Comparison of ENCODE assay signal across 9 mouse cellular contexts in the genomic region with DNA sequence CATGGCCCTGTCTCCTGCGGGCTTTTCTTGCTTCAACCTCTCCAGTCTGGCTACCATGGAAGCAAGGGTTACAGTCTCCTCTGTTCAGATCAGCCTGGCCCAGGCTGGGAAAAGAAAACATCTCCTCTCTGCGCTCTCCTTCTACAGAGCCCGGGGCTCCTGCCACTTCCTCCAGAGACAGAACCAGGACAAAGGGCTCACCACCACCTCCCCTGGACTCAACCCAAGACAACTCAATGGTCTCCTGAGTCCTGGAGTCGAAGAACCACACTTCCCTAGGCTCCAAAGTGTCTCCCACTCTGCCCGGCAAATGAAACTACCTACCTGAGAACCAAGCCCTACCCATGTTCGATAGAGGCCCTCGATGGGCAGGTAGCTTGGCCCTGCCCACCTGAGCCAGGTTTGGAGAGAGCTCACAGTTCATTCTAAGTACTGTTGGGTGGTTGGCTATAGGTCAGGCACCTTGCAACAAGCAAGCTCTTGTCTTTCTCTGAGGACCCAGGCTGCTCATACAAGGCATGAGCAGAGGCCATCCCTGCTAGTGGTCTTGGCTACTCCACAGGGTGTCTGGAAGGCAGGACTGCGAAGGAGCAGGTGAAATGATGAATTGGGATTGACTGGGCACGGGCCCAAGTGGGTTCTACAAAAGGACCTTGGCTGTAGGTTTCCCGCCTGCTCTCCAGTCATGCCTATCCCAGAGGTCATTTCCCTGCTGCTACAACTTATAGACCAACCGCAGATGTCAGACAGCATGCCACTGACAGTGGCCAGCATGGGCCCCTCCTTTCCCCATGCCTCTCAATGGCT. TPM values are rescaled to one million over a fixed set of nuclear protein-coding genes. Genes with fewer than 3 reads are reported as not detected.
DNase-seq lines count a peak whose midpoint lies in the region; ATAC-seq and TF ChIP-seq lines count a peak whose summit lies in the region.
"Had no signal": no experiment of that assay in that cellular context is flagged by ENCODE, and none has a peak within 500 bp of the region (broad histone marks: within the 10 kb centered on the region; RNA-seq: fewer than 3 reads in every experiment).

No protein-coding gene starts in this region.

- H3K4me1 ChIP-seq in embryonic facial prominence, embryonic 13.5 days, result peaks cover 69% of the 10 kb centered on the region
- peaks cover 66% of the 10 kb centered on the region for H3K4me1 ChIP-seq in hindbrain, embryonic 15.5 days (replicated peaks)

- H3K27me3 ChIP-seq in embryonic facial prominence, embryonic 13.5 days, result peaks cover 10% of the 10 kb centered on the region
- peaks cover 4% of the 10 kb centered on the region; the same call in 1 of the 2 replicates for H3K27me3 ChIP-seq in hindbrain, embryonic 15.5 days
- no peaks in the 10 kb centered on the region for H3K27me3 ChIP-seq in myocyte (ENCODE audit: control insufficient read depth, insufficient read depth, insufficient read length)

- no peak for TF ChIP-seq POLR2A in myocyte (IDR thresholded peaks at IDR 0.05; ENCODE audit: insufficient read length, low read depth)

- no peak for ATAC-seq in embryonic facial prominence, embryonic 13.5 days (ENCODE audit: insufficient number of reproducible peaks, insufficient read depth, low FRiP score, low TSS enrichment, low read depth)
- ATAC-seq in hindbrain, embryonic 15.5 days (ENCODE audit: low FRiP score, low read depth), result no peak; the same call in 1 of the 2 replicates
- no peak for ATAC-seq in megakaryocyte-erythroid progenitor cell, adult 5-6 weeks (replicated peaks; ENCODE audit: low FRiP score, low TSS enrichment, poor library complexity, severe bottlenecking)

- peaks cover 21% of the 10 kb centered on the region for H3K36me3 ChIP-seq in embryonic facial prominence, embryonic 13.5 days
- H3K36me3 ChIP-seq in hindbrain, embryonic 15.5 days, result no peaks in the 10 kb centered on the region
- H3K36me3 ChIP-seq in myocyte (ENCODE audit: control insufficient read depth, insufficient read depth), result peaks cover 5% of the 10 kb centered on the region

- no peak for DNase-seq in layer of hippocampus, adult 2 months (ENCODE audit: low spot score in 2 of 2)
- no peak for DNase-seq in layer of hippocampus, postnatal 36 days
- no peak for DNase-seq in adrenal gland, adult 2 months
- DNase-seq: kidney, postnatal 10 days; thymus, adult 2 months had no signal

- TF ChIP-seq CTCF in layer of hippocampus, adult 2 months (conservative IDR thresholded peaks at IDR 0.05), result no peak

- peak overlapping the region; percentile 93 for H3K27ac ChIP-seq in layer of hippocampus, adult 2 months
- peak overlapping the region; percentile 58; the same call in 1 of the 2 replicates for H3K27ac ChIP-seq in embryonic facial prominence, embryonic 13.5 days
- H3K27ac ChIP-seq in hindbrain, embryonic 15.5 days (replicated peaks), result peak overlapping the region; percentile 83

- 72% methylated on average over 11 of the region's 11 CpGs for WGBS in embryonic facial prominence, embryonic 13.5 days
- 55% methylated on average over 11 of the region's 11 CpGs for WGBS in hindbrain, embryonic 15.5 days

- H3K4me3 ChIP-seq in layer of hippocampus, adult 2 months, result no peak overlapping the region
- no peak overlapping the region for H3K4me3 ChIP-seq in embryonic facial prominence, embryonic 13.5 days
- no peak overlapping the region for H3K4me3 ChIP-seq in hindbrain, embryonic 15.5 days
- H3K4me3 ChIP-seq in myocyte, result no peak overlapping the region

- no peak overlapping the region for H3K4me2 ChIP-seq in embryonic facial prominence, embryonic 13.5 days
- no peak overlapping the region for H3K4me2 ChIP-seq in hindbrain, embryonic 15.5 days
- peak overlapping the region; percentile 42 for H3K4me2 ChIP-seq in myocyte (ENCODE audit: low read depth)

- H3ac ChIP-seq in myocyte (ENCODE audit: control insufficient read depth, insufficient read length), result no peak overlapping the region

- peak overlapping the region; percentile 46; the same call in 1 of the 2 replicates for H3K9ac ChIP-seq in embryonic facial prominence, embryonic 13.5 days
- H3K9ac ChIP-seq in hindbrain, embryonic 15.5 days, result no peak overlapping the region

- no peaks in the 10 kb centered on the region for H3K9me3 ChIP-seq in embryonic facial prominence, embryonic 13.5 days
- H3K9me3 ChIP-seq in hindbrain, embryonic 15.5 days, result no peaks in the 10 kb centered on the region

- H3K79me2 ChIP-seq in myocyte (ENCODE audit: control insufficient read depth, insufficient read depth), result peaks cover 28% of the 10 kb centered on the region

TF ChIP-seq in myocyte, 11 proteins besides CTCF, POLR2A, EP300 and RAD21:
- TF ChIP-seq E2F4 (IDR thresholded peaks at IDR 0.05; ENCODE audit: insufficient read depth) (no peak), TCF3 (IDR thresholded peaks at IDR 0.05; ENCODE audit: insufficient read length, low read depth) (no peak), USF1 (IDR thresholded peaks at IDR 0.05; ENCODE audit: low read depth) (no peak), TCF12 (IDR thresholded peaks at IDR 0.05; ENCODE audit: insufficient read depth, poor library complexity, severe bottlenecking) (no peak), POLR2AphosphoS2 (IDR thresholded peaks at IDR 0.05; ENCODE audit: insufficient read length, low read depth) (no peak), CEBPB (IDR thresholded peaks at IDR 0.05; ENCODE audit: insufficient read depth, poor library complexity, severe bottlenecking) (no peak), MAX (IDR thresholded peaks at IDR 0.05; ENCODE audit: low read depth) (no peak), MYOD1 (IDR thresholded peaks at IDR 0.05; ENCODE audit: control insufficient read depth in 1 of 3, insufficient read length in 2 of 3, low read depth in 2 of 3) (no peak)

RNA-seq across cellular contexts. Expression of a gene that starts 8.8 kb away (rescaled TPM):
- under 1 TPM in 1 of 2 experiments, not detected in 1; 0.54 TPM for total RNA-seq in layer of hippocampus, adult 2 months (2021)
- total RNA-seq in layer of hippocampus, postnatal 36 days (2021), result not detected
- 6.1 and 6.2 TPM in 2 replicates for polyA plus RNA-seq in embryonic facial prominence, embryonic 13.5 days (2015; fragmentation: Nextera tagmentation; extraction: Ambion mirVana)
- 1.2 and 1.7 TPM in 2 replicates for polyA plus RNA-seq in hindbrain, embryonic 15.5 days (2015; fragmentation: Nextera tagmentation; extraction: Ambion mirVana)
- polyA plus RNA-seq in myocyte (2012; fragmentation: generic; extraction: Trizol), result 9.4 TPM
- under 1 TPM in 1 of 2 experiments, not detected in 1; 0.59 TPM for total RNA-seq in adrenal gland, adult 2 months (2021)
- 0.26 and 0.76 TPM in 2 replicates for polyA plus RNA-seq in adrenal gland, adult 2 months (2012; rRNA removed)
- 25.7 and 28.1 TPM in 2 replicates for total RNA-seq in megakaryocyte-erythroid progenitor cell, adult 5-6 weeks (2014; fragmentation: Nextera tagmentation)
- total RNA-seq in megakaryocyte-erythroid progenitor cell, adult 5-6 weeks (2017), result 8.2 and 11.4 TPM in 2 replicates

RNA-seq across cellular contexts. Expression of a gene that starts 30.3 kb away (rescaled TPM):
- 1 to 10 TPM; 2.3 to 2.6 TPM for total RNA-seq in layer of hippocampus, adult 2 months (2021)
- total RNA-seq in layer of hippocampus, postnatal 36 days (2021), result 1 to 10 TPM; 1.2 to 2.0 TPM
- 4.8 and 4.9 TPM in 2 replicates for polyA plus RNA-seq in embryonic facial prominence, embryonic 13.5 days (2015; fragmentation: Nextera tagmentation; extraction: Ambion mirVana)
- 3.1 and 3.6 TPM in 2 replicates for polyA plus RNA-seq in hindbrain, embryonic 15.5 days (2015; fragmentation: Nextera tagmentation; extraction: Ambion mirVana)
- polyA plus RNA-seq in myocyte (2012; fragmentation: generic; extraction: Trizol), result not detected
- 1 to 10 TPM; 2.7 to 4.4 TPM for total RNA-seq in adrenal gland, adult 2 months (2021)
- 8.2 and 10.9 TPM in 2 replicates for polyA plus RNA-seq in adrenal gland, adult 2 months (2012; rRNA removed)
- 44.2 and 65.2 TPM in 2 replicates for total RNA-seq in megakaryocyte-erythroid progenitor cell, adult 5-6 weeks (2014; fragmentation: Nextera tagmentation)
- 9.5 and 10.1 TPM in 2 replicates for total RNA-seq in megakaryocyte-erythroid progenitor cell, adult 5-6 weeks (2017)

RNA-seq across cellular contexts. Expression of a gene that starts 43.9 kb away (rescaled TPM):
- 10 to 100 TPM; 91.8 to 93.9 TPM for total RNA-seq in layer of hippocampus, adult 2 months (2021)
- 10 to 100 TPM; 85.9 to 92.2 TPM for total RNA-seq in layer of hippocampus, postnatal 36 days (2021)
- polyA plus RNA-seq in embryonic facial prominence, embryonic 13.5 days (2015; fragmentation: Nextera tagmentation; extraction: Ambion mirVana), result 16.3 and 16.6 TPM in 2 replicates
- polyA plus RNA-seq in hindbrain, embryonic 15.5 days (2015; fragmentation: Nextera tagmentation; extraction: Ambion mirVana), result 13.6 and 16.1 TPM in 2 replicates
- 56.1 TPM for polyA plus RNA-seq in myocyte (2012; fragmentation: generic; extraction: Trizol)
- total RNA-seq in adrenal gland, adult 2 months (2021), result 10 to 100 TPM; 78.4 to 80.7 TPM
- 98.7 and 120 TPM in 2 replicates for polyA plus RNA-seq in adrenal gland, adult 2 months (2012; rRNA removed)
- total RNA-seq in megakaryocyte-erythroid progenitor cell, adult 5-6 weeks (2014; fragmentation: Nextera tagmentation), result 71.6 and 76.7 TPM in 2 replicates
- total RNA-seq in megakaryocyte-erythroid progenitor cell, adult 5-6 weeks (2017), result 35.8 and 51.5 TPM in 2 replicates

RNA-seq across cellular contexts. Expression of a gene that starts 45.5 kb away (rescaled TPM):
- total RNA-seq in layer of hippocampus, adult 2 months (2021), result 100 to 1,000 TPM; 109 to 113 TPM
- 100 to 1,000 TPM in 1 of 2 experiments, 10 to 100 TPM in 1; 95.2 to 115 TPM for total RNA-seq in layer of hippocampus, postnatal 36 days (2021)
- polyA plus RNA-seq in embryonic facial prominence, embryonic 13.5 days (2015; fragmentation: Nextera tagmentation; extraction: Ambion mirVana), result 71.3 and 78.6 TPM in 2 replicates
- polyA plus RNA-seq in hindbrain, embryonic 15.5 days (2015; fragmentation: Nextera tagmentation; extraction: Ambion mirVana), result 62.5 and 65.9 TPM in 2 replicates
- polyA plus RNA-seq in myocyte (2012; fragmentation: generic; extraction: Trizol), result 94.4 TPM
- total RNA-seq in adrenal gland, adult 2 months (2021), result 10 to 100 TPM; 57.0 to 68.5 TPM
- polyA plus RNA-seq in adrenal gland, adult 2 months (2012; rRNA removed), result 150 and 160 TPM in 2 replicates
- 170 and 181 TPM in 2 replicates for total RNA-seq in megakaryocyte-erythroid progenitor cell, adult 5-6 weeks (2014; fragmentation: Nextera tagmentation)
- total RNA-seq in megakaryocyte-erythroid progenitor cell, adult 5-6 weeks (2017), result 94.9 and 126 TPM in 2 replicates

Comparison
In these comparisons a context has a peak if more than half of its experiments do, and no peak if none do; other contexts are left out.
1. RNA of a gene that starts 8.8 kb away (total RNA-seq): 8.2 to 28.1 TPM in megakaryocyte-erythroid progenitor cell, adult 5-6 weeks; 0.59 TPM in adrenal gland, adult 2 months, 0.54 TPM in layer of hippocampus, adult 2 months and not detected in layer of hippocampus, postnatal 36 days; every median in the first group is over 4 times any median in the second.
2. Peak in every context shown above with its lines, with median percentiles within 50 percentile points of each other: H3K27ac ChIP-seq.